Mouse (Mus musculus) stomach, postnatal 0 days (tissue): Measurements from ENCODE around the gene Cd2.

Experiments
- CTCF ChIP-seq: IDR thresholded peaks from 2 replicates; pipeline ENCODE4 v1.5.1; 2016; ENCODE audit warnings: antibody characterized with exemption, low read depth, mild to moderate bottlenecking, moderate library complexity
- EP300 ChIP-seq: optimal IDR thresholded peaks from 2 replicates; pipeline ENCODE3; 2016; ENCODE audit warnings: antibody characterized with exemption

DNA sequence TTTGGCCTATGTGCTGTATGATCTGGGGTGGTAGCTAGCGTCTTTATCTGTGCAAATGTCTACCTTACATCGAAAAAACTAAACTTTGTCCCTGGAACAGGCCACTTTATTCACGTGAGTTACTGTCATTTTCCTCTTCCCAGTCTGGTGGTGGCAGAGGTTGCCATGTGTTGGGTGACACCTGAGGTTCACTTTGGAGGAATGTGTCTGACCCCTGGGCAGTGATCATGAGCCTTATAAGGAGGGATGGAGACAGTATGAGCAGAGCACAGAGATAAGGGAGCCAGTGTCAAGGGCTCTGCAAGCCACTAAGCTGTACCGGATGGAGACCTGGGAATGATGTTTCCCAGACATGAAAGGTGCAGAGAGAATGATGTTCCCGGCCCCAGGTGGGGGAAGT, 9.3 kb downstream of the Cd2 start:
- TF ChIP-seq EP300 (no peak), CTCF (no peak)
